Mouse (Mus musculus): ENCODE results near the gene Mapk8ip1.

- no peak for TF ChIP-seq CTCF (IDR thresholded peaks at IDR 0.05; ENCODE audit: low read depth, low read length)
- TF ChIP-seq POLR2A (IDR thresholded peaks at IDR 0.05; ENCODE audit: extremely low read depth, insufficient read depth, low read length) = no peak
Observed at GRCm38 (mm10) chr2:92365568-92365967, 35.5 kb downstream of the Mapk8ip1 start.
